Comparison of ENCODE assay signal across 22 mouse cellular contexts in genomic region chr13:14245946-14246345, GRCm38 (mm10).
DNase-seq lines count a peak whose midpoint lies in the region; ATAC-seq and TF ChIP-seq lines count a peak whose summit lies in the region.
"Had no signal": no experiment of that assay in that cellular context is flagged by ENCODE, and none has a peak within 500 bp of the region (broad histone marks: within the 10 kb centered on the region; RNA-seq: fewer than 3 reads in every experiment).

No protein-coding gene starts in this region.

- 45% methylated on average over 2 of the region's 2 CpGs for WGBS in liver, postnatal 0 days (ENCODE audit: insufficient replicate concordance)
- WGBS in liver, embryonic 11.5 days, result 54% methylated on average over 2 of the region's 2 CpGs
- WGBS in hindbrain, embryonic 16.5 days, result 52% methylated on average over 2 of the region's 2 CpGs

- dilution Hi-C loops in CH12.LX (cut with MboI; ENCODE audit: extremely low pct_ligation_motif_present, extremely low pct_unique_long_range_greater_than_20kb, low sequenced_read_pairs), result no loop called here

- H3K4me1 ChIP-seq in liver, postnatal 0 days (ENCODE audit: insufficient read depth), result no peaks in the 10 kb centered on the region
- no peaks in the 10 kb centered on the region for H3K4me1 ChIP-seq in liver, embryonic 11.5 days (replicated peaks; ENCODE audit: control insufficient read depth, insufficient read depth, low read length)
- H3K4me1 ChIP-seq in CH12.LX (ENCODE audit: control insufficient read depth in 1 of 2, insufficient read depth in 2 of 2), result no peaks in the 10 kb centered on the region
- H3K4me1 ChIP-seq in MEL (ENCODE audit: control insufficient read depth in 1 of 2, insufficient read depth in 2 of 2, low read length in 2 of 2), result no peaks in the 10 kb centered on the region
- no peaks in the 10 kb centered on the region for H3K4me1 ChIP-seq in cortical plate, adult 2 months (ENCODE audit: control insufficient read depth, insufficient read depth, low read length)
- H3K4me1 ChIP-seq in hindbrain, embryonic 16.5 days (ENCODE audit: control insufficient read depth, insufficient read depth, low read depth, low read length), result no peaks in the 10 kb centered on the region
- H3K4me1 ChIP-seq: embryonic facial prominence, embryonic 15.5 days; heart, embryonic 10.5 days; hindbrain, embryonic 12.5 days; liver, embryonic 13.5 days; megakaryocyte, embryonic 14.5 days; neural tube, embryonic 15.5 days; stomach, embryonic 15.5 days had no signal

- no peaks in the 10 kb centered on the region for H3K36me3 ChIP-seq in liver, postnatal 0 days (replicated peaks; ENCODE audit: insufficient read depth, low read length)
- no peaks in the 10 kb centered on the region for H3K36me3 ChIP-seq in liver, embryonic 11.5 days (ENCODE audit: control insufficient read depth, insufficient read depth, low read length)
- H3K36me3 ChIP-seq in CH12.LX (replicated peaks in 1 of 2; ENCODE audit: control insufficient read depth in 1 of 2, insufficient read depth in 1 of 2, low read length in 1 of 2) (no peaks in the 10 kb centered on the region), MEL (ENCODE audit: control insufficient read depth in 1 of 2, insufficient read depth in 2 of 2, low read length in 2 of 2) (no peaks in the 10 kb centered on the region)
- H3K36me3 ChIP-seq in hindbrain, embryonic 16.5 days (ENCODE audit: control insufficient read depth, insufficient read depth, low read length), result peaks cover 5% of the 10 kb centered on the region; the same call in 1 of the 2 replicates
- H3K36me3 ChIP-seq: embryonic facial prominence, embryonic 15.5 days; heart, embryonic 10.5 days; liver, embryonic 13.5 days; stomach, embryonic 15.5 days had no signal

- no peak overlapping the region for H3K9ac ChIP-seq in liver, postnatal 0 days (replicated peaks)
- H3K9ac ChIP-seq in liver, embryonic 11.5 days (ENCODE audit: low read depth, low read length), result no peak overlapping the region
- H3K9ac ChIP-seq in CH12.LX (ENCODE audit: insufficient read depth, low read depth) (no peak overlapping the region), MEL (ENCODE audit: control insufficient read depth, low read depth, low read length, poor library complexity, severe bottlenecking) (no peak overlapping the region)
- no peak overlapping the region for H3K9ac ChIP-seq in hindbrain, embryonic 16.5 days (ENCODE audit: low read depth, low read length)
- H3K9ac ChIP-seq: embryonic facial prominence, embryonic 15.5 days; hindbrain, embryonic 12.5 days; liver, embryonic 13.5 days; neural tube, embryonic 15.5 days; stomach, embryonic 15.5 days had no signal

- no peak for ATAC-seq in liver, postnatal 0 days
- no peak for ATAC-seq in liver, embryonic 11.5 days (replicated peaks; ENCODE audit: low FRiP score)
- no peak for ATAC-seq in hindbrain, embryonic 16.5 days
- ATAC-seq: CD4-positive, CD25-positive, alpha-beta regulatory T cell, adult 4 months had no signal

- H3K4me3 ChIP-seq in liver, postnatal 0 days (ENCODE audit: low read depth, low read length), result no peak overlapping the region
- no peak overlapping the region for H3K4me3 ChIP-seq in liver, embryonic 11.5 days (ENCODE audit: low read depth, low read length)
- H3K4me3 ChIP-seq in CH12.LX (replicated peaks in 1 of 3; ENCODE audit: low read depth in 2 of 3, low read length in 2 of 3, poor library complexity in 1 of 3) (no peak overlapping the region), MEL (ENCODE audit: control insufficient read depth in 1 of 2, insufficient read depth in 1 of 2, low read depth in 2 of 2, low read length in 2 of 2) (no peak overlapping the region)
- no peak overlapping the region for H3K4me3 ChIP-seq in cortical plate, adult 2 months (ENCODE audit: insufficient read depth, low read length)
- H3K4me3 ChIP-seq in hindbrain, embryonic 16.5 days (ENCODE audit: low read length), result no peak overlapping the region
- H3K4me3 ChIP-seq: embryonic facial prominence, embryonic 15.5 days; heart, embryonic 10.5 days; hindbrain, embryonic 12.5 days; liver, embryonic 13.5 days; megakaryocyte, embryonic 14.5 days; neural tube, embryonic 15.5 days; stomach, embryonic 15.5 days had no signal

- in situ Hi-C loops in CH12.LX (cut with MboI; ENCODE audit: low pct_ligation_motif_present, low pct_unique_long_range_greater_than_20kb, low sequenced_read_pairs), result no loop called here

- no peak for DNase-seq in liver, postnatal 0 days
- DNase-seq in liver, embryonic 11.5 days (ENCODE audit: low spot score), result no peak
- DNase-seq in CH12.LX (ENCODE audit: extremely low read depth) (peak; percentile 15), MEL (ENCODE audit: low read depth, low spot score) (peak; percentile 40)
- DNase-seq in testis, postnatal 14 days (ENCODE audit: low spot score), result no peak
- DNase-seq: adrenal gland, adult 2 months; cerebellum, adult 9-10 months; embryo, embryonic 11 days; kidney, adult 9 months; kidney, postnatal 25 days; liver, embryonic 13.5 days; midbrain, embryonic 14.5 days; right cerebral cortex, postnatal 14 days had no signal

- TF ChIP-seq POLR2A in CH12.LX (IDR thresholded peaks at IDR 0.05; ENCODE audit: low read depth, low read length), result no peak
- no peak for TF ChIP-seq POLR2A in MEL (IDR thresholded peaks at IDR 0.05; ENCODE audit: control insufficient read depth in 1 of 2, insufficient read depth in 1 of 2, low read depth in 1 of 2, low read length in 2 of 2, poor library complexity in 1 of 2)
- no peak for TF ChIP-seq POLR2A in cortical plate, adult 2 months (IDR thresholded peaks at IDR 0.05; ENCODE audit: extremely low read depth, insufficient read depth, low read length)

- H3K27me3 ChIP-seq in liver, postnatal 0 days (ENCODE audit: insufficient read depth, low read length), result no peaks in the 10 kb centered on the region
- H3K27me3 ChIP-seq in liver, embryonic 11.5 days (replicated peaks; ENCODE audit: control insufficient read depth, insufficient read depth, low read length), result no peaks in the 10 kb centered on the region
- H3K27me3 ChIP-seq in CH12.LX (replicated peaks) (no peaks in the 10 kb centered on the region), MEL (ENCODE audit: control insufficient read depth in 1 of 2, insufficient read depth in 2 of 2, low read length in 2 of 2) (no peaks in the 10 kb centered on the region)
- H3K27me3 ChIP-seq in hindbrain, embryonic 16.5 days (replicated peaks; ENCODE audit: control insufficient read depth, insufficient read depth, low read length), result no peaks in the 10 kb centered on the region
- H3K27me3 ChIP-seq: embryonic facial prominence, embryonic 15.5 days; hindbrain, embryonic 12.5 days; liver, embryonic 13.5 days; megakaryocyte, embryonic 14.5 days; neural tube, embryonic 15.5 days; stomach, embryonic 15.5 days had no signal

- H3K79me2 ChIP-seq in CH12.LX (replicated peaks; ENCODE audit: control insufficient read depth, extremely low read depth, insufficient read depth, poor library complexity, severe bottlenecking) (no peaks in the 10 kb centered on the region), MEL (ENCODE audit: control insufficient read depth, insufficient read depth, low read length, poor library complexity) (no peaks in the 10 kb centered on the region)

- no peak overlapping the region for H3K27ac ChIP-seq in liver, postnatal 0 days (ENCODE audit: low read depth)
- no peak overlapping the region for H3K27ac ChIP-seq in liver, embryonic 11.5 days (ENCODE audit: low read depth, low read length)
- H3K27ac ChIP-seq in CH12.LX (ENCODE audit: insufficient read depth, low read depth) (no peak overlapping the region), MEL (ENCODE audit: control insufficient read depth, low read depth, low read length) (no peak overlapping the region)
- H3K27ac ChIP-seq in cortical plate, adult 2 months (ENCODE audit: insufficient read depth, low read length), result no peak overlapping the region
- H3K27ac ChIP-seq in hindbrain, embryonic 16.5 days (ENCODE audit: low read depth, low read length), result no peak overlapping the region
- H3K27ac ChIP-seq: embryonic facial prominence, embryonic 15.5 days; heart, embryonic 10.5 days; hindbrain, embryonic 12.5 days; liver, embryonic 13.5 days; neural tube, embryonic 15.5 days; stomach, embryonic 15.5 days had no signal

- H3K4me2 ChIP-seq in liver, postnatal 0 days (ENCODE audit: low read depth, low read length), result no peak overlapping the region
- H3K4me2 ChIP-seq in liver, embryonic 11.5 days, result no peak overlapping the region
- H3K4me2 ChIP-seq in CH12.LX (ENCODE audit: insufficient read depth, low read depth, poor library complexity, severe bottlenecking), result no peak overlapping the region
- H3K4me2 ChIP-seq in hindbrain, embryonic 16.5 days (ENCODE audit: low read length), result no peak overlapping the region
- H3K4me2 ChIP-seq: embryonic facial prominence, embryonic 15.5 days; hindbrain, embryonic 12.5 days; liver, embryonic 13.5 days; neural tube, embryonic 15.5 days; stomach, embryonic 15.5 days had no signal

- H3K9me3 ChIP-seq in liver, postnatal 0 days (ENCODE audit: low read length), result no peaks in the 10 kb centered on the region
- H3K9me3 ChIP-seq in liver, embryonic 11.5 days (ENCODE audit: control insufficient read depth, low read length), result no peaks in the 10 kb centered on the region
- H3K9me3 ChIP-seq in CH12.LX (replicated peaks; ENCODE audit: low read length) (no peaks in the 10 kb centered on the region), MEL (replicated peaks; ENCODE audit: insufficient read depth, low read length) (no peaks in the 10 kb centered on the region)
- no peaks in the 10 kb centered on the region for H3K9me3 ChIP-seq in hindbrain, embryonic 16.5 days (ENCODE audit: control insufficient read depth, low read length)
- H3K9me3 ChIP-seq: embryonic facial prominence, embryonic 15.5 days; heart, embryonic 10.5 days; hindbrain, embryonic 12.5 days; liver, embryonic 13.5 days; megakaryocyte, embryonic 14.5 days; neural tube, embryonic 15.5 days; stomach, embryonic 15.5 days had no signal

- no peak for TF ChIP-seq EP300 in liver, postnatal 0 days (IDR thresholded peaks at IDR 0.05; ENCODE audit: low read depth)
- TF ChIP-seq EP300 in CH12.LX (IDR thresholded peaks at IDR 0.05; ENCODE audit: low read length), result no peak
- no peak for TF ChIP-seq EP300 in MEL (IDR thresholded peaks at IDR 0.05; ENCODE audit: low read depth in 1 of 2, low read length in 2 of 2)

- 0 out of 2 replicates have a peak, but pooled peaks have one; percentile 6 for TF ChIP-seq CTCF in liver, postnatal 0 days (IDR thresholded peaks at IDR 0.05; ENCODE audit: low read depth)
- TF ChIP-seq CTCF in CH12.LX (conservative IDR thresholded peaks at IDR 0.05 in 1 of 2, IDR thresholded peaks at IDR 0.05 in 1 of 2; ENCODE audit: low read depth in 2 of 2, low read length in 2 of 2) (peak; percentile 13 to 62; a peak in 2 of 4 replicates), MEL (IDR thresholded peaks at IDR 0.05 in 2 of 3, conservative IDR thresholded peaks at IDR 0.05 in 1 of 3; ENCODE audit: control insufficient read depth in 1 of 3, insufficient read depth in 1 of 3, low read depth in 2 of 3, low read length in 3 of 3, poor library complexity in 1 of 3, severe bottlenecking in 1 of 3) (peak; percentile 18 to 54 (median 38))
- TF ChIP-seq CTCF in cortical plate, adult 2 months (IDR thresholded peaks at IDR 0.05; ENCODE audit: extremely low read depth, insufficient read depth, low read length), result 0 out of 2 replicates have a peak, but pooled peaks have one; percentile 16

- TF ChIP-seq RAD21 in CH12.LX (IDR thresholded peaks at IDR 0.05; ENCODE audit: low read depth, low read length), result peak; percentile 23
- TF ChIP-seq RAD21 in MEL (IDR thresholded peaks at IDR 0.05; ENCODE audit: low read depth, low read length), result peak; percentile 42

Comparison
In these comparisons a context has a peak if more than half of its experiments do, and no peak if none do; other contexts are left out.
1. DNase-seq: peak in CH12.LX (single experiment) and MEL (single experiment); none in liver, postnatal 0 days (single experiment), liver, embryonic 11.5 days (single experiment) and testis, postnatal 14 days (single experiment).
2. Peak in every context shown above with its lines, with median percentiles within 50 percentile points of each other: CTCF ChIP-seq.